Mouse (Mus musculus): ENCODE results near the gene Vps26b.

Vps26b gene

DNA sequence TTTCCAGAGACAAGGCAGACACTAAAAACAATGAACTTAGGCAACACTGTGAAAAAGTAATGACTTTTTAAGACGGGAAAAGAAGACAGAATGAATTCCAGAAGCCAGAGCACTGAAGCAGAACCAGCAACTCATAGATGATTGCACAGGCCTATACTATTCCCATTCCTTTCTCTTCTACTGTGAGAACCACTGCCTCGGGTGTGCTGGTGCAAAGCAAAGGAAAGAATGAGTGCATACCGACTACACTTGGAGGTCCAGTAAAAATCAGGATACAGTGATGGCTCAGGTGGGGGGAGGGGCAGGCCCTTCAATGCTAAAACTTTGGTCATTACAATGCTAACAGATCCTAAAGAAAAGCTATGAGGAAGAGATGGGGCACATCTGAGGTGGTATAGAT is 36.0 kb downstream of the Vps26b start:
- no peak for DNase-seq (ENCODE audit: low spot score)

DNA sequence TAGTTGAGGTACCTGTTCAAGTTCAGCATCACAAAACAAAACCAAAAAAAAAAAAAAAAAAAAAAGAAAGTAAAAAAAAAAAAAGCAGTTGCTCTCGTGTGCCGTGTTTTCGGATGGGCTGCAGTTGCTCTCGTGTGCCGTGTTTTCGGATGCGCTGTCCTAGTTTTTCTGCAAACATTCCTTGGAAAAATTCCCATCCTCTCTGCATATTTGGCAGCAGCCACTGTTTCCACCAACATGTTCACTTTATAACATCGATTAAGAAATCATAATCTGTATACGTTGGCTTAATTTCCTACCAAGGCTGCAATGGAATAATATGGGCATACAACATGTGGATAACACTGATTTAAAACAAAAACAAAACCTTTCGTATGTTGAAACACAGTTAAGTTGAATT is 36.7 kb downstream of the Vps26b start:
- no peak for DNase-seq (ENCODE audit: low spot score)

DNA sequence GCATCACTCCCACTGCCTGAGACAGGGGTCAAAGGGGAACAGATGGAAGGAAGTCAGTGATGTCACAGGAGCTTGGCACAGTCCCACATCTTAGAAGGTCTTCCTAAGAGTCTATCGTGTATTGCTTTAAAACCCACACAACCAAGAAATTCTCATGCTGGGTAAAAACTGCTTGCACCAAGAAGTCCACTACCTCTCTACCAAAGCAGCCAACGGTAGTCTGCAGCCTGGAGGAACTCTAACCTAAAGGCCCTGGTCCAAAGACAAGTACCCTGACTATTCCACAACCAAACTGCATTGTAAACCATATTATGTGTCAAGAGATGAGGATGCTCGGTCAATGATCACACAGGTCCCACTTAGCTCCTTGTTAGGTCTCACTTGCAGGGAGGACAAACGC is 39.7 kb downstream of the Vps26b start:
- no peak for DNase-seq (ENCODE audit: low spot score)

DNA sequence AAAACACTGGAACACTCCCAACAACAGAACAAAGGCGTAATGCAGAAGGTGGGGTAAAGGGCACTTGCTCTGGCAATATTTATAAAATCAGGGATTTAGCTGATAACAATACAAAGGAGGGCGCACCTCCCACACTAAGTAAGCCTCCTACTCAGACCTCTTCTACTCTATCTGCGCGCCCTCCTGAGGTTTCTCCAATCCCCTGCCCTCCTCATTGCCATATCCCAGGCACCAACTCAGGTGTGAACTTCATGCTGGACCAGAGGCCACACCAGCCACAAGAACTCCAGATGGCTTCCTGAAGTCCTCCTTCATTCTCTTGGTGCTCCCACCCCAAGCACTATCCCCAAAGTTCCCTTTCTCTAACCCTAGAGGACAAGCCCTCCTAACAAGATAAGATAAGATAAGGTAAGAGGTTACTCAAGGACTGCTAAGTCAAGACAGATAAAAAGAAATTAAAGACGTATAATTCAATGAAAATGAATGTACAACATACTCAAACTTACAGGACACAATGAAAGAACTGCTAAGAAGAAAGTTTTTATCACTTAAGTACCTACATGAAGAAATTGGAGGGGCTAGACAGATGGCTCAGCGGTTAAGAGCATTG is 44.1 kb downstream of the Vps26b start:
- no peak for DNase-seq (ENCODE audit: low spot score)

DNA sequence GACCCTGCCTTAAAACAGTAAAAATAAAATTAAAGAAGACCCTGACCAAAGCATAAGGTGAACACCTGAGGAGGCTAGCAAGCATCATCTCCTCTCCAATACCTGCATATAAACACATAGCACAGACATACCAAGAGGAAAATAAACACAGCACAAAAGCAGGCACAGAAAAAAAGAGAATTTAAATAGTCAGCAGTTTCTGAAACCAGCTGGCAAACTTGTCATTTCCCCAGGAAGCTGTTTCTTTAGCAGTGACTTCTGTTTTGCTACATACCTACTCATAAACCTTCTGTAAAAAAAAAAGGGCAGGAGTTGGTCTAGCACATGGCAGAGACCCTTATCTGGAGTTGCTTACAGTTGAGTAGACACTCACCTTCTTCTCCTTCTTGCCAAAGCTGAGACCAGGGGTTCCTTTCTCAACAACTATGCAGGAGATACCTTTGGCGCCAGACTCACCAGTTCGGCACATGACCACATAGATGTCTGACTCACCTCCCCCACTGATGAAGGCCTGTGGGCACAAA is 44.7 kb downstream of the Vps26b start:
- DNase-seq (ENCODE audit: low spot score): no peak

DNA sequence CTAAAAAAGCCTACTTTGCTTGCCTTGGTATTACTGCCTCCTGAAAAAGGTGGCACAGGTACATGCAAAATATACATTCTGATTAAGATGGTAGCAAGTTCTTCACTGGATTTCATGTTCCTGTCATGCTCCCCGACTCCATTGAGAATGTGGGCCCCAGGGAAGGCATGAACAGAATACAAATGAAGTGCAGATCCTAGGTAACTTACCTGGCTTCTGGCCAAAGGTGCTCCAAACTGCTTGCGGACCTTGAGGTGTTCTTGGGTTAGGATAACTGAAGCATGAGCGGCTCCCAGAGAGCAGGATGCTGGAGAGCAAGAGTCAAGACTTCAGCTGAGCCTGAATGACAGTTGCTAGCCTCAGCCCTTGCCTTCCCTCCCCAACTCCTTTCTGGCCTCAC is 51.1 kb downstream of the Vps26b start:
- no peak for DNase-seq (ENCODE audit: low spot score)

DNA sequence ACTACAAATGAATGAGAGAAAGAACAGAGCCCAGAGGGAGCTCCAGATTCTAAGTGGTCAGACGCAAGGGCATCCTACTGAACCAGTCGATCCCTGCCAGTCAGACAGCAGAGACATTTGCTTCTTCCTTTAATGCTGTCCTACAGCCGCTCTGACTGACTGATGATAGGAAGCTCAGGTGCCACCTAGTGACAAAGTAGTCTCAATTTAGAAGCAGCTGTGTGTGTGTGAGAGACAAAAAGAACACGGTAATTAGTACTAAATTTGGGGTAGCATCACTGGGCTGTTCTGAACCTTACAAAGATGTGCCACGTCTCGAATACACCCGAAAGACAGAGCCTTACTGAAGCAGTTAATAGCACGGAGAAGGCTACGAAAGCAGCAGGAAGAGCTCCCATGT is 52.1 kb downstream of the Vps26b start:
- no peak for DNase-seq (ENCODE audit: low spot score)

Measured in ovary, postnatal 36 days (tissue).